Mouse (Mus musculus): ENCODE data around the gene Rab30.
"Not testable (repeated sequence)": the region's sequence is repeated elsewhere in the genome, so short reads cannot be mapped to it uniquely, and the experiment has no call there.

The Rab30 gene

GRCm38 (mm10) chr7:92768116-92768515 lies 26.7 kb downstream of the Rab30 start:
- H3K36me3 ChIP-seq (ENCODE audit: control insufficient read depth, insufficient read depth, low read length, poor library complexity, severe bottlenecking); DNase-seq (ENCODE audit: low read depth, low spot score); H3K27me3 ChIP-seq (ENCODE audit: control insufficient read depth, insufficient read depth, low read length, poor library complexity, severe bottlenecking): not testable (repeated sequence)

GRCm38 (mm10) chr7:92768859-92769258 lies 27.5 kb downstream of the Rab30 start:
- Histone ChIP-seq H3K36me3 (ENCODE audit: control insufficient read depth, insufficient read depth, low read length, poor library complexity, severe bottlenecking) (no peaks in the 10 kb centered on the region), H3K27me3 (ENCODE audit: control insufficient read depth, insufficient read depth, low read length, poor library complexity, severe bottlenecking) (no peaks in the 10 kb centered on the region; the same call in 1 of the 2 replicates)
- DNase-seq (ENCODE audit: low read depth, low spot score): no peak

- Histone ChIP-seq H3K36me3 (ENCODE audit: control insufficient read depth, insufficient read depth, low read length, poor library complexity, severe bottlenecking) (no peaks in the 10 kb centered on the region), H3K27me3 (ENCODE audit: control insufficient read depth, insufficient read depth, low read length, poor library complexity, severe bottlenecking) (no peaks in the 10 kb centered on the region)
- DNase-seq (ENCODE audit: low read depth, low spot score): no peak
Measured at GRCm38 (mm10) chr7:92773006-92773405, 31.6 kb downstream of the Rab30 start.

GRCm38 (mm10) chr7:92773596-92773995 lies 32.2 kb downstream of the Rab30 start:
- H3K27me3 ChIP-seq (ENCODE audit: control insufficient read depth, insufficient read depth, low read length, poor library complexity, severe bottlenecking): no peaks in the 10 kb centered on the region
- no peak for DNase-seq (ENCODE audit: low read depth, low spot score)
- H3K36me3 ChIP-seq (ENCODE audit: control insufficient read depth, insufficient read depth, low read length, poor library complexity, severe bottlenecking): no peaks in the 10 kb centered on the region

- Histone ChIP-seq H3K36me3 (ENCODE audit: control insufficient read depth, insufficient read depth, low read length, poor library complexity, severe bottlenecking) (no peaks in the 10 kb centered on the region), H3K27me3 (ENCODE audit: control insufficient read depth, insufficient read depth, low read length, poor library complexity, severe bottlenecking) (no peaks in the 10 kb centered on the region)
- no peak for DNase-seq (ENCODE audit: low read depth, low spot score)
Measured at GRCm38 (mm10) chr7:92774741-92775140, 33.3 kb downstream of the Rab30 start.

GRCm38 (mm10) chr7:92775703-92776102 lies 34.3 kb downstream of the Rab30 start:
- Histone ChIP-seq H3K27me3 (ENCODE audit: control insufficient read depth, insufficient read depth, low read length, poor library complexity, severe bottlenecking) (no peaks in the 10 kb centered on the region), H3K36me3 (ENCODE audit: control insufficient read depth, insufficient read depth, low read length, poor library complexity, severe bottlenecking) (no peaks in the 10 kb centered on the region)
- no peak for DNase-seq (ENCODE audit: low read depth, low spot score)

- no peaks in the 10 kb centered on the region for H3K36me3 ChIP-seq (ENCODE audit: control insufficient read depth, insufficient read depth, low read length, poor library complexity, severe bottlenecking)
- DNase-seq (ENCODE audit: low read depth, low spot score): no peak
Measured at GRCm38 (mm10) chr7:92776647-92777046, 35.2 kb downstream of the Rab30 start.

GRCm38 (mm10) chr7:92777108-92777973 lies 35.9 kb downstream of the Rab30 start:
- Histone ChIP-seq H3K27me3 (ENCODE audit: control insufficient read depth, insufficient read depth, low read length, poor library complexity, severe bottlenecking) (no peaks in the 10 kb centered on the region), H3K36me3 (ENCODE audit: control insufficient read depth, insufficient read depth, low read length, poor library complexity, severe bottlenecking) (no peaks in the 10 kb centered on the region)
- no peak for DNase-seq (ENCODE audit: low read depth, low spot score)

More at GRCm38 (mm10) chr7:92776647-92777046, 35.2 kb downstream of the Rab30 start:
- no peaks in the 10 kb centered on the region for H3K27me3 ChIP-seq (ENCODE audit: control insufficient read depth, insufficient read depth, low read length, poor library complexity, severe bottlenecking)

- no peak for DNase-seq (ENCODE audit: low read depth, low spot score)
- Histone ChIP-seq H3K27me3 (ENCODE audit: control insufficient read depth, insufficient read depth, low read length, poor library complexity, severe bottlenecking) (no peaks in the 10 kb centered on the region), H3K36me3 (ENCODE audit: control insufficient read depth, insufficient read depth, low read length, poor library complexity, severe bottlenecking) (no peaks in the 10 kb centered on the region)
Measured at GRCm38 (mm10) chr7:92779058-92779457, 37.7 kb downstream of the Rab30 start.

GRCm38 (mm10) chr7:92781361-92781760 lies 40.0 kb downstream of the Rab30 start:
- Histone ChIP-seq H3K27me3 (ENCODE audit: control insufficient read depth, insufficient read depth, low read length, poor library complexity, severe bottlenecking) (no peaks in the 10 kb centered on the region), H3K36me3 (ENCODE audit: control insufficient read depth, insufficient read depth, low read length, poor library complexity, severe bottlenecking) (no peaks in the 10 kb centered on the region)
- peak; percentile 40 for DNase-seq (ENCODE audit: low read depth, low spot score)

- no peak for DNase-seq (ENCODE audit: low read depth, low spot score)
Measured at GRCm38 (mm10) chr7:92781948-92782347, 40.5 kb downstream of the Rab30 start.

GRCm38 (mm10) chr7:92782511-92782910 lies 41.1 kb downstream of the Rab30 start:
- H3K27me3 ChIP-seq (ENCODE audit: control insufficient read depth, insufficient read depth, low read length, poor library complexity, severe bottlenecking): no peaks in the 10 kb centered on the region
- DNase-seq (ENCODE audit: low read depth, low spot score): no peak
- H3K36me3 ChIP-seq (ENCODE audit: control insufficient read depth, insufficient read depth, low read length, poor library complexity, severe bottlenecking): no peaks in the 10 kb centered on the region

More at GRCm38 (mm10) chr7:92781948-92782347, 40.5 kb downstream of the Rab30 start:
- Histone ChIP-seq H3K36me3 (ENCODE audit: control insufficient read depth, insufficient read depth, low read length, poor library complexity, severe bottlenecking) (no peaks in the 10 kb centered on the region), H3K27me3 (ENCODE audit: control insufficient read depth, insufficient read depth, low read length, poor library complexity, severe bottlenecking) (no peaks in the 10 kb centered on the region)

GRCm38 (mm10) chr7:92783166-92783806 lies 41.9 kb downstream of the Rab30 start:
- no peak for DNase-seq (ENCODE audit: low read depth, low spot score)
- no peaks in the 10 kb centered on the region for H3K36me3 ChIP-seq (ENCODE audit: control insufficient read depth, insufficient read depth, low read length, poor library complexity, severe bottlenecking)
- H3K27me3 ChIP-seq (ENCODE audit: control insufficient read depth, insufficient read depth, low read length, poor library complexity, severe bottlenecking): no peaks in the 10 kb centered on the region

- no peak for DNase-seq (ENCODE audit: low read depth, low spot score)
- no peaks in the 10 kb centered on the region for H3K27me3 ChIP-seq (ENCODE audit: control insufficient read depth, insufficient read depth, low read length, poor library complexity, severe bottlenecking)
- no peaks in the 10 kb centered on the region for H3K36me3 ChIP-seq (ENCODE audit: control insufficient read depth, insufficient read depth, low read length, poor library complexity, severe bottlenecking)
Measured at GRCm38 (mm10) chr7:92783914-92784313, 42.5 kb downstream of the Rab30 start.

GRCm38 (mm10) chr7:92795749-92796148 lies 54.3 kb downstream of the Rab30 start:
- DNase-seq (ENCODE audit: low read depth, low spot score): no peak
- Histone ChIP-seq H3K27me3 (ENCODE audit: control insufficient read depth, insufficient read depth, low read length, poor library complexity, severe bottlenecking) (no peaks in the 10 kb centered on the region), H3K36me3 (ENCODE audit: control insufficient read depth, insufficient read depth, low read length, poor library complexity, severe bottlenecking) (no peaks in the 10 kb centered on the region)
